8 mouse cellular contexts compared by ENCODE assay signal in the genomic region with DNA sequence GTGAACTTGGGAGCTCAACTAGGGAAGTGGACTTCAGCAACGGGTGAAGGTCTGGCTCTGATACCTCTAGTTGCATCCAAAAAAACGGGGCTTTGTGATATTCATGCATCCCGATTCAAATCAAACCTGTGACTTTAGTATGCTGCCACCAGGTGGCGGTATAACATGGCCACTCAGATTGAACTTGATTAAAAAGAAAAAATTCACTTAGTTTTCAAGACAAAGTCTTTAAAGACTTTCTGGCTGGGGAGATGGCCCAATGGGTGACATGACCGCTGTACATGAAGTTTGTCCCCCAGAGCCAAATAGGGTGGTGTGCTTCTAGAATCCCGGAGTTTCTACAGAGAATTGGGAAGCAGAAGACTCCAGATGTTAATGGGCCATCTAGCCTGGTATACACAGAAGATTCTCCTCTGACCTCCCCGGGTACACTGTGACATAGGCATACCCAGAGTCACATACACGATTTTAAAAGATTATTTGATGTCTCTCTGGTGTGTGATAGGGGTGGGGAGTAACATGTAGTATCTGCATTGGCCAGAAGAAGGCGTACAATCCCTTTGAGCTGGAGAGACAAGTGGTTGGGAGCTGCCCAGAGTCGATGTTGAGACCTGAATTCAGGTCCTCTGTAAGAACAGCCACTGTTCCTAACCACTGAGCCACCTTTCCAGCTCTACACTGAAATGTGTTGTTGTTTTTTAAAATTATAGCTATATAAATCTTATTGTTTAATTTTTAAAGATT. TPM values are rescaled to one million over a fixed set of nuclear protein-coding genes. Genes with fewer than 3 reads are reported as not detected.
A peak's percentile ranks its signal among the peaks of the same experiment; 100 is the strongest.
DNase-seq lines count a peak whose midpoint lies in the region.

No protein-coding gene starts in this region.

- peak; percentile 55 to 84 for DNase-seq in adrenal gland, adult (ENCODE audit: inconsistent age in 2 of 2, low spot score in 1 of 2)
- DNase-seq in adrenal gland, adult 8-10 months = no peak
- DNase-seq in layer of hippocampus, adult 11-12 months (ENCODE audit: low spot score) = peak; percentile 33
- DNase-seq in layer of hippocampus, adult 9-10 months (ENCODE audit: low spot score) = no peak
- peak; percentile 88 for DNase-seq in NIH3T3 (ENCODE audit: low read depth)
- DNase-seq in embryo, embryonic 10 days (ENCODE audit: low spot score) = peak; percentile 83
- DNase-seq in layer of hippocampus, postnatal 14 days (ENCODE audit: low spot score in 2 of 2) = peak; percentile 43 to 52
- peak; percentile 62 for DNase-seq in right cerebral cortex, postnatal 14 days

RNA-seq across cellular contexts. Expression of gene Ldlrap1, which starts 25.6 kb away (rescaled TPM):
- total RNA-seq in adrenal gland, adult 8-10 months (2022) = 10 to 100 TPM; 46.7 to 49.4 (median 48.4) TPM
- 1 to 10 TPM; 4.6 to 4.8 TPM for total RNA-seq in layer of hippocampus, postnatal 14 days (2021)

RNA-seq across cellular contexts. Expression of gene Maco1, which starts 59.8 kb away (rescaled TPM):
- total RNA-seq in adrenal gland, adult 8-10 months (2022) = 10 to 100 TPM; 36.2 to 51.0 (median 47.8) TPM
- 10 to 100 TPM; 43.8 TPM for total RNA-seq in layer of hippocampus, postnatal 14 days (2021)

Comparison
In these comparisons a context has a peak if more than half of its experiments do, and no peak if none do; other contexts are left out.
1. DNase-seq: peak in adrenal gland, adult (2 of 2), layer of hippocampus, adult 11-12 months (single experiment), NIH3T3 (single experiment), embryo, embryonic 10 days (single experiment), layer of hippocampus, postnatal 14 days (2 of 2) and right cerebral cortex, postnatal 14 days (single experiment); none in adrenal gland, adult 8-10 months (single experiment) and layer of hippocampus, adult 9-10 months (single experiment).
2. RNA of gene Ldlrap1, which starts 25.6 kb away (total RNA-seq): 46.7 to 49.4 TPM in adrenal gland, adult 8-10 months; 4.6 to 4.8 TPM in layer of hippocampus, postnatal 14 days; every median in the first group is over 4 times any median in the second.